Mouse (Mus musculus): Measurements from ENCODE around the gene Fxyd2. TPM values are rescaled to one million over a fixed set of nuclear protein-coding genes. Genes with fewer than 3 reads are reported as not detected.

Fxyd2 gene
- total and polyA plus RNA-seq, 2 experiments from 2014 or later, result 16.6 to 22.7 TPM

- Histone ChIP-seq H3K9me3 (ENCODE audit: low read length) (no peaks in the 10 kb centered on the region), H3K4me1 (ENCODE audit: insufficient read depth) (no peaks in the 10 kb centered on the region), H3K27ac (ENCODE audit: low read depth, low read length) (no peak overlapping the region), H3K27me3 (ENCODE audit: insufficient read depth, low read length) (no peaks in the 10 kb centered on the region), H3K4me3 (ENCODE audit: low read depth, low read length) (no peak overlapping the region), H3K36me3 (ENCODE audit: insufficient read depth) (no peaks in the 10 kb centered on the region), H3K4me2 (ENCODE audit: low read depth) (no peak overlapping the region), H3K9ac (no peak overlapping the region)
- WGBS, result 69% methylated on average over 3 of the region's 3 CpGs
- DNase-seq (no peak), ATAC-seq (no peak)
- TF ChIP-seq CTCF (IDR thresholded peaks at IDR 0.05; ENCODE audit: low read depth), result no peak
Measured at GRCm38 (mm10) chr9:45406808-45407207, 7.3 kb downstream of the Fxyd2 start.

- Histone ChIP-seq H3K4me2 (ENCODE audit: low read depth) (peak overlapping the region; percentile 46), H3K9ac (peak overlapping the region; percentile 51), H3K4me1 (ENCODE audit: insufficient read depth) (0 out of 2 replicates have a peak, but pooled peaks cover 4% of the 10 kb centered on the region), H3K27me3 (ENCODE audit: insufficient read depth, low read length) (no peaks in the 10 kb centered on the region), H3K9me3 (ENCODE audit: low read length) (no peaks in the 10 kb centered on the region), H3K4me3 (ENCODE audit: low read depth, low read length) (peak overlapping the region; percentile 30), H3K36me3 (ENCODE audit: insufficient read depth) (no peaks in the 10 kb centered on the region), H3K27ac (ENCODE audit: low read depth, low read length) (peak overlapping the region; percentile 35; the same call in 1 of the 2 replicates)
- peak; percentile 97 for TF ChIP-seq CTCF (IDR thresholded peaks at IDR 0.05; ENCODE audit: low read depth)
- peak; percentile 88 for DNase-seq
- 37% methylated on average over 33 of the region's 33 CpGs for WGBS
- peak; percentile 74 for ATAC-seq
Measured at GRCm38 (mm10) chr9:45407706-45408675, 8.5 kb downstream of the Fxyd2 start.

GRCm38 (mm10) chr9:45410193-45410592 is 10.7 kb downstream of the Fxyd2 start:
- Histone ChIP-seq H3K4me1 (ENCODE audit: insufficient read depth) (0 out of 2 replicates have a peak, but pooled peaks cover 4% of the 10 kb centered on the region), H3K27ac (ENCODE audit: low read depth, low read length) (no peak overlapping the region), H3K9ac (no peak overlapping the region), H3K9me3 (ENCODE audit: low read length) (no peaks in the 10 kb centered on the region), H3K36me3 (ENCODE audit: insufficient read depth) (no peaks in the 10 kb centered on the region), H3K4me3 (ENCODE audit: low read depth, low read length) (no peak overlapping the region), H3K4me2 (ENCODE audit: low read depth) (no peak overlapping the region), H3K27me3 (ENCODE audit: insufficient read depth, low read length) (no peaks in the 10 kb centered on the region)
- ATAC-seq (no peak), DNase-seq (no peak)
- no peak for TF ChIP-seq CTCF (IDR thresholded peaks at IDR 0.05; ENCODE audit: low read depth)
- WGBS, result 86% methylated on average over 5 of the region's 5 CpGs

- H3K36me3 ChIP-seq (ENCODE audit: insufficient read depth), result no peaks in the 10 kb centered on the region
- 96% methylated on average over 2 of the region's 2 CpGs for WGBS
- ATAC-seq, result no peak
Measured at GRCm38 (mm10) chr9:45410614-45411013, 11.1 kb downstream of the Fxyd2 start.

GRCm38 (mm10) chr9:45411111-45411510 is 11.6 kb downstream of the Fxyd2 start:
- Histone ChIP-seq H3K27me3 (ENCODE audit: insufficient read depth, low read length) (no peaks in the 10 kb centered on the region), H3K4me1 (ENCODE audit: insufficient read depth) (0 out of 2 replicates have a peak, but pooled peaks cover 4% of the 10 kb centered on the region), H3K4me3 (ENCODE audit: low read depth, low read length) (no peak overlapping the region), H3K9me3 (ENCODE audit: low read length) (no peaks in the 10 kb centered on the region), H3K27ac (ENCODE audit: low read depth, low read length) (no peak overlapping the region), H3K36me3 (ENCODE audit: insufficient read depth) (no peaks in the 10 kb centered on the region), H3K4me2 (ENCODE audit: low read depth) (no peak overlapping the region), H3K9ac (no peak overlapping the region)
- TF ChIP-seq CTCF (IDR thresholded peaks at IDR 0.05; ENCODE audit: low read depth), result no peak
- DNase-seq, result no peak
- no peak for ATAC-seq
- WGBS, result 82% methylated on average over 3 of the region's 3 CpGs

More at GRCm38 (mm10) chr9:45410614-45411013, 11.1 kb downstream of the Fxyd2 start:
- no peaks in the 10 kb centered on the region for H3K27me3 ChIP-seq (ENCODE audit: insufficient read depth, low read length)
- no peak for DNase-seq
- no peak overlapping the region for H3K9ac ChIP-seq
- peak; percentile 45; the same call in 1 of the 2 replicates for TF ChIP-seq CTCF (IDR thresholded peaks at IDR 0.05; ENCODE audit: low read depth)
- no peak overlapping the region for H3K27ac ChIP-seq (ENCODE audit: low read depth, low read length)
- H3K9me3 ChIP-seq (ENCODE audit: low read length), result no peaks in the 10 kb centered on the region
- no peak overlapping the region for H3K4me2 ChIP-seq (ENCODE audit: low read depth)
- H3K4me1 ChIP-seq (ENCODE audit: insufficient read depth), result 0 out of 2 replicates have a peak, but pooled peaks cover 4% of the 10 kb centered on the region
- no peak overlapping the region for H3K4me3 ChIP-seq (ENCODE audit: low read depth, low read length)

GRCm38 (mm10) chr9:45411803-45412202 is 12.3 kb downstream of the Fxyd2 start:
- no peaks in the 10 kb centered on the region for H3K36me3 ChIP-seq (ENCODE audit: insufficient read depth)
- no peaks in the 10 kb centered on the region for H3K27me3 ChIP-seq (ENCODE audit: insufficient read depth, low read length)
- no peaks in the 10 kb centered on the region for H3K9me3 ChIP-seq (ENCODE audit: low read length)
- no peak overlapping the region for H3K9ac ChIP-seq
- H3K27ac ChIP-seq (ENCODE audit: low read depth, low read length), result no peak overlapping the region
- H3K4me1 ChIP-seq (ENCODE audit: insufficient read depth), result 0 out of 2 replicates have a peak, but pooled peaks cover 4% of the 10 kb centered on the region
- H3K4me3 ChIP-seq (ENCODE audit: low read depth, low read length), result no peak overlapping the region
- ATAC-seq (peak; percentile 63), DNase-seq (peak; percentile 82)
- peak; percentile 85 for TF ChIP-seq CTCF (IDR thresholded peaks at IDR 0.05; ENCODE audit: low read depth)
- 12% methylated on average over 7 of the region's 7 CpGs for WGBS
- peak overlapping the region; percentile 33 for H3K4me2 ChIP-seq (ENCODE audit: low read depth)

- Histone ChIP-seq H3K27ac (ENCODE audit: low read depth, low read length) (no peak overlapping the region), H3K9ac (no peak overlapping the region)
- WGBS, result 7% methylated on average over 10 of the region's 10 CpGs
Measured at GRCm38 (mm10) chr9:45412287-45412686, 12.8 kb downstream of the Fxyd2 start.

More at GRCm38 (mm10) chr9:45412287-45412686, 12.8 kb downstream of the Fxyd2 start:
- peak; percentile 67 for ATAC-seq
- peak; percentile 96 for TF ChIP-seq CTCF (IDR thresholded peaks at IDR 0.05; ENCODE audit: low read depth)
- no peaks in the 10 kb centered on the region for H3K27me3 ChIP-seq (ENCODE audit: insufficient read depth, low read length)
- H3K4me1 ChIP-seq (ENCODE audit: insufficient read depth), result 0 out of 2 replicates have a peak, but pooled peaks cover 4% of the 10 kb centered on the region
- no peaks in the 10 kb centered on the region for H3K36me3 ChIP-seq (ENCODE audit: insufficient read depth)
- H3K4me2 ChIP-seq (ENCODE audit: low read depth), result peak overlapping the region; percentile 33
- DNase-seq, result peak; percentile 92
- H3K4me3 ChIP-seq (ENCODE audit: low read depth, low read length), result no peak overlapping the region
- no peaks in the 10 kb centered on the region for H3K9me3 ChIP-seq (ENCODE audit: low read length)

All from forebrain, postnatal 0 days (tissue).